Mouse (Mus musculus): ENCODE measurements at regions not wholly inside any gene's neighbourhood (a gene's known extent, or its start where the extent isn't known, plus 50 kb on each side); places are given as distances from the start of the nearest gene placed in this dataset.

DNA sequence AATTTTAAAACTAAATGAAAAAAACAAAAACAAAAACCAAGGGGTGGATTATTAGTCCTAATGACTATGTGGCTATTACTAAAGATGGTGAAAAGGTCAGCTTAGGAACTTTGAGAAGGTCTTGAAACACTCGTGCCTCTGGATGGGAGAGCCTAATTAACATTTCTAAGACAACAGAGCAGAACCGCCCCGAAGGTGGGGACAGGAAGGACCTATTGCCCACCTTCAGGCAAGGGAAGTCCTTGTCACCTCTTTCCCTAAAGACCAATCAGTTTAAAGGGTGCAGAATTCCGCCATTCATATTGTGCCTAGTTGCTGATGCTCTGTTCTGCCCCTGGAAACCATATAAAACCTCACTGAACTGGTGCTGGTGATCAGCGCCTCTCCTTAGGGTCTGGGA lies 63.5 kb upstream of the Nap1l1 start:
- Histone ChIP-seq H3K9ac (replicated peaks; ENCODE audit: low read length) (no peak overlapping the region), H3K27me3 (ENCODE audit: control insufficient read depth, insufficient read depth, low read length) (no peaks in the 10 kb centered on the region), H3K4me3 (ENCODE audit: low read depth, low read length) (no peak overlapping the region), H3K9me3 (replicated peaks; ENCODE audit: control insufficient read depth, low read length) (no peaks in the 10 kb centered on the region), H3K27ac (replicated peaks; ENCODE audit: low read depth, low read length) (no peak overlapping the region), H3K4me2 (ENCODE audit: low read depth, low read length) (no peak overlapping the region), H3K4me1 (ENCODE audit: control insufficient read depth, insufficient read depth, low read length) (no peaks in the 10 kb centered on the region), H3K36me3 (replicated peaks; ENCODE audit: control insufficient read depth, insufficient read depth, low read depth, low read length) (no peaks in the 10 kb centered on the region)
- WGBS = 68% methylated on average over 5 of the region's 5 CpGs
- DNase-seq (ENCODE audit: low spot score) (no peak), ATAC-seq (replicated peaks; ENCODE audit: insufficient number of reproducible peaks, low FRiP score, low TSS enrichment, low read depth) (no peak)

DNA sequence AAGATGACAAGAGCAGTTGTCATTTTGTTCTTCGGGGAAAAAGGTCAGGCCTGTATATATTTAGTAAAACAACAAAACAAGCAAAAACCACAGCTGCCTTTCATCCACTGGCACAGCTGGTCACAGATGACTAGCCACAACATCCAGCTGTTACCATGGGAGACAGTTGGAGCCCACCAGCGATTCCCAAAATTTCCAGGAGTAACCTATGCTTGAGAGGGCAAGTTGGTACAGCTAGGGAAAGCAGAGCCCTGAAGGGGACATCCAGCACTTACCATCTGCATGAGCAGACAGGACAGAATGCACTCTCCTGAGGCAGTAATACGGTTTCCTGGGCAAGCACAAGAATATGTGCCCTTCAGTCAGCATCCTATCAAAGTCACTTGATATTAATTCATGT lies 62.9 kb upstream of the Nap1l1 start:
- no peak overlapping the region for H3K9ac ChIP-seq (replicated peaks; ENCODE audit: low read length)
- WGBS = 75% methylated on average over 3 of the region's 3 CpGs
- H3K4me1 ChIP-seq (ENCODE audit: control insufficient read depth, insufficient read depth, low read length) = no peaks in the 10 kb centered on the region
- ATAC-seq (replicated peaks; ENCODE audit: insufficient number of reproducible peaks, low FRiP score, low TSS enrichment, low read depth) (no peak), DNase-seq (ENCODE audit: low spot score) (no peak)
- H3K36me3 ChIP-seq (replicated peaks; ENCODE audit: control insufficient read depth, insufficient read depth, low read depth, low read length) = no peaks in the 10 kb centered on the region
- H3K27me3 ChIP-seq (ENCODE audit: control insufficient read depth, insufficient read depth, low read length) = no peaks in the 10 kb centered on the region
- H3K4me2 ChIP-seq (ENCODE audit: low read depth, low read length) = no peak overlapping the region
- H3K27ac ChIP-seq (replicated peaks; ENCODE audit: low read depth, low read length) = no peak overlapping the region
- H3K4me3 ChIP-seq (ENCODE audit: low read depth, low read length) = no peak overlapping the region
- H3K9me3 ChIP-seq (replicated peaks; ENCODE audit: control insufficient read depth, low read length) = no peaks in the 10 kb centered on the region

DNA sequence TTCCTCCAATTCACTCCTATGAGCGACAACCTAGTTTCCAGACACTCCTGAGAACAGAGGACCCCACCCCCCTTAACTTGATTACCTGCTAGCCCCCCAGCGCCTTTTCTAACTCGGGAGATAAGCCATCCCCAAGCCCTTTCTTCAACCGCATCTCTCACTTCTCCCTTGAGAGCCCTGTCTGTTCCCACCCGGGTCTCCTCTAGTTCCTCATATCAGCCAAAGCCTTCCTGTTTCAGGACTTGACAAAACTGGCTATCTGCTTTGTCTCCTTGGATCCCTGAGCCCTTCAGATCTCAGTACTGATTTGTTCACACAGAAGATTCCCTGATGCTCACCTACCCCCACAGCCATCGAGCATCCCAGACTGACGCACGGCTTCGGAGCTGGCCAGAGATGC lies 61.5 kb upstream of the Nap1l1 start:
- Histone ChIP-seq H3K9me3 (replicated peaks; ENCODE audit: control insufficient read depth, low read length) (no peaks in the 10 kb centered on the region), H3K36me3 (replicated peaks; ENCODE audit: control insufficient read depth, insufficient read depth, low read depth, low read length) (no peaks in the 10 kb centered on the region), H3K27ac (replicated peaks; ENCODE audit: low read depth, low read length) (no peak overlapping the region), H3K9ac (replicated peaks; ENCODE audit: low read length) (no peak overlapping the region), H3K4me1 (ENCODE audit: control insufficient read depth, insufficient read depth, low read length) (no peaks in the 10 kb centered on the region), H3K27me3 (ENCODE audit: control insufficient read depth, insufficient read depth, low read length) (no peaks in the 10 kb centered on the region), H3K4me3 (ENCODE audit: low read depth, low read length) (no peak overlapping the region), H3K4me2 (ENCODE audit: low read depth, low read length) (no peak overlapping the region)
- ATAC-seq (replicated peaks; ENCODE audit: insufficient number of reproducible peaks, low FRiP score, low TSS enrichment, low read depth) (no peak), DNase-seq (ENCODE audit: low spot score) (no peak)
- 91% methylated on average over 9 of the region's 9 CpGs for WGBS

DNA sequence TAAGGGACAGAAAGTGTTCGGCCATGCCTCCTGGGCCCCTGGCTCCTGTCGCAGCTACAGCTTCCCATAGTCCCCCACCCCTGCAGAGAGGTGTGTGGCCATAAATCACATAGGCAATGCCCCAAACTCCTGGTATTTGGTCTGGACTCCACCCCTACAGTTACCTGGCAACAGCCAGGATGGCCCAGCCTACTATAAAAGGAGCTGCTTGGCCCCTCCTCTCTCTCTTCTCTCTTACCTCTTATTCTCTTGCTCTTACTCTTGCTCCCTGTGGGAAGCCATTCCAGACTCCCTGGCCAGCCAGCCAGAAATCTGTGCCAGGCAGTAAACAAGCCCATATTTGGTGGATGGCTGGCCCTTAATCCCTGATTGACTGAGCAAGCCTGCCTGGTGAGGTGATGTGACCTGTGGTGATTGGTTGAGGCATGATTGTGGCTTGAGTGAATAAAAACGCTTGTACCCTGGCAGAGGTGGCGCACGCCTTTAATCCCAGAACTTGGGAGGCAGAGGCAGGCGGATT lies 56.4 kb upstream of the Nap1l1 start:
- ATAC-seq (replicated peaks; ENCODE audit: insufficient number of reproducible peaks, low FRiP score, low TSS enrichment, low read depth) = no peak
- 89% methylated on average over 6 of the region's 6 CpGs for WGBS

DNA sequence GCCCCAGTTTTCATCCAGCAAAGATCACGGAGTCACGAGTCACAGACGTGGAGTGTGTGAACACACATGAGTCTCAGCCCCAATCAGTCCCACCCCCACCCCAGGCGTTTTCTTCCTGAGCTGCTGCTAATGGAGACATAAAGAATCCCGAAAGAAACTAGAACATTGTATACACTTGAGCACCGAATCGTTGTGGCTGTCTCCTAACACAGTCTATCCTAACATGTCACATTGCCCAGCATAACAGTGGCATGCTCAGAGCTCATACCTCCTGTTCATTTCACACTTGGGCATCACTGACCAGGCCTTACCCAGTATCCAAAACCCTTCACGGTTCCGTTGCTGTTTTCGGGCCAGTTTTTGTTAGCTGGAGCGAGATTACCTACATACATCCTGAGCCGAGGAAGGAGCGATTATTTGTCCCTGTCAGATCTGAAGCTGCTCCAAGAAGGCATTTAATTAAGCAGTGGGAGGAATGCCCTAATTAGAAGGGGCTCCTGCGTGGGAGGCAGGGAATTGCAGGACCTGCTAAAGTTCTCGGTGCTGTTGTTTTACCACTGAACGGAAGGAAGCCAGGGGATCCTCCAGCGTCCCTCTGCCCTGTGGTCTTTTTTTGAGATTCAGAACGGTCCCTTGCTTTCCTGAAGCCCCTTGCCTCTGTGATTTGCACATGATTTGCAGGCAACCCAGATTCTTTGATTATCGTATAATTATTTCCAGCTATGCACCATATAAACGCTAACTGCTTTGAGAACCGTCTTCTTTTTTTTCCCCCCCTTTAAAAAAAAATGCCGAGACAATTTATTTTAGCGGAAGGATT lies 53.4 kb upstream of the Nap1l1 start:
- ATAC-seq (replicated peaks; ENCODE audit: insufficient number of reproducible peaks, low FRiP score, low TSS enrichment, low read depth) (no peak), DNase-seq (ENCODE audit: low spot score) (peak; percentile 31)
- Histone ChIP-seq H3K9ac (replicated peaks; ENCODE audit: low read length) (peak overlapping the region; percentile 46), H3K9me3 (replicated peaks; ENCODE audit: control insufficient read depth, low read length) (no peaks in the 10 kb centered on the region), H3K36me3 (replicated peaks; ENCODE audit: control insufficient read depth, insufficient read depth, low read depth, low read length) (no peaks in the 10 kb centered on the region), H3K27me3 (ENCODE audit: control insufficient read depth, insufficient read depth, low read length) (no peaks in the 10 kb centered on the region), H3K4me1 (ENCODE audit: control insufficient read depth, insufficient read depth, low read length) (peaks cover 6% of the 10 kb centered on the region), H3K4me2 (ENCODE audit: low read depth, low read length) (peak overlapping the region; percentile 41), H3K27ac (replicated peaks; ENCODE audit: low read depth, low read length) (no peak overlapping the region), H3K4me3 (ENCODE audit: low read depth, low read length) (peak overlapping the region; percentile 15; the same call in 1 of the 2 replicates)
- 27% methylated on average over 23 of the region's 23 CpGs for WGBS

More for the DNA sequence above, 56.4 kb upstream of the Nap1l1 start:
- Histone ChIP-seq H3K27me3 (ENCODE audit: control insufficient read depth, insufficient read depth, low read length) (no peaks in the 10 kb centered on the region), H3K4me1 (ENCODE audit: control insufficient read depth, insufficient read depth, low read length) (peaks cover 6% of the 10 kb centered on the region), H3K4me3 (ENCODE audit: low read depth, low read length) (no peak overlapping the region), H3K27ac (replicated peaks; ENCODE audit: low read depth, low read length) (no peak overlapping the region), H3K36me3 (replicated peaks; ENCODE audit: control insufficient read depth, insufficient read depth, low read depth, low read length) (no peaks in the 10 kb centered on the region), H3K4me2 (ENCODE audit: low read depth, low read length) (no peak overlapping the region), H3K9me3 (replicated peaks; ENCODE audit: control insufficient read depth, low read length) (no peaks in the 10 kb centered on the region), H3K9ac (replicated peaks; ENCODE audit: low read length) (no peak overlapping the region)
- DNase-seq (ENCODE audit: low spot score) = no peak

DNA sequence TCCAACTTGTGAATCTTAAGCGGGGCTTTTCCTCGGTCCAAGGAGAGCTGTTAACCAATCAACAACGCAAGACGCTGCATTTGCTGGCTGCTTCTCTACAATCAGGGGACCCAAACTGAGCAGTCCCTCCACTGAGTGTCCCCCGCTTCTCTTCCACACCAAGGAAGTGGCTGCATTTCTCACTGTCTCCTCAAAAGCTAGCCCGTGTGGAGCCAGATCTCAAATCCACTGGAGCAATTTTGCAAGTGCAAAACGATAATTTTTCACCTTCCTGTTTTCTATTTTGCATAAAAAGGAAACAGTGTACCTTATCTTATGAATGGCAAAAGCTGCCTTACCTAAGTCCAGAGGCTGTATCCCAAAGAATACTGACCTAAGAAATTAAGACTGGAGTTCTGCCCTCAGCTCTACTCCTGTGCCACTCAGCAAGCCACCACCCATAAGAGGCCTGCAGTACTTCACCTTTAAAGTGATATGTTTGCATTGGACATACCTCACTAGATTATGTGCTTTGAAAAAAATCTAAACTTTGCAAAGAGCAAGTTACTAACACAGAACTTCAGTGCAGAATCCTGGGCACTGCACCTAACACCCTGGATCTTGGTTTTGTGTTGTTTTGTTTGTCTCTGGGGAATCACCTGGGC lies 52.7 kb upstream of the Nap1l1 start:
- H3K27me3 ChIP-seq (ENCODE audit: control insufficient read depth, insufficient read depth, low read length) = no peaks in the 10 kb centered on the region
- ATAC-seq (replicated peaks; ENCODE audit: insufficient number of reproducible peaks, low FRiP score, low TSS enrichment, low read depth) (no peak), DNase-seq (ENCODE audit: low spot score) (no peak)
- peak overlapping the region; percentile 27; the same call in 1 of the 2 replicates for H3K4me2 ChIP-seq (ENCODE audit: low read depth, low read length)
- no peak overlapping the region for H3K27ac ChIP-seq (replicated peaks; ENCODE audit: low read depth, low read length)
- H3K9ac ChIP-seq (replicated peaks; ENCODE audit: low read length) = no peak overlapping the region
- H3K36me3 ChIP-seq (replicated peaks; ENCODE audit: control insufficient read depth, insufficient read depth, low read depth, low read length) = no peaks in the 10 kb centered on the region
- WGBS = 13% methylated on average over 7 of the region's 7 CpGs
- peak overlapping the region; percentile 15; the same call in 1 of the 2 replicates for H3K4me3 ChIP-seq (ENCODE audit: low read depth, low read length)
- peaks cover 6% of the 10 kb centered on the region for H3K4me1 ChIP-seq (ENCODE audit: control insufficient read depth, insufficient read depth, low read length)
- no peaks in the 10 kb centered on the region for H3K9me3 ChIP-seq (replicated peaks; ENCODE audit: control insufficient read depth, low read length)

DNA sequence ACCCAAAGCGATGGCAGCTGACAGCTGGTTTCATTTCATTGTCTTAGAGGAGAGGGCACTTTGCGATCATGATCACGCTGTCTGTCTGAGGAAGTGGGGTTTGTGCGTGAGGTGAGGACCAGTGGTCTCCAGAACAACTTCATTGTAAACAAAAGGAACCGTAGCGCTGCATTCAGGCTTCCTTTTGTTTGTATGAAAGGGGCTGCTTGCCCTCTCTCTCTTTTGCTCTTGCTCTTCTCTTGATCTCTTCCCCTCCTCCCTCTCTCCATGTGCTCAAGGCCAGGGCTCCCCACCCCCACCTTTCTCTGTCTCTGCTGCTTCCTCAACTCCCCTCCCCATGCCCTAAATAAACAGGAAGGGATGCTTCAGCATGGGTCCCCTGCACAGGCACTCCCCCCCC lies 51.0 kb upstream of the Nap1l1 start:
- peak; percentile 26 for DNase-seq (ENCODE audit: low spot score)
- WGBS = 16% methylated on average over 6 of the region's 6 CpGs
- no peak overlapping the region for H3K4me3 ChIP-seq (ENCODE audit: low read depth, low read length)

DNA sequence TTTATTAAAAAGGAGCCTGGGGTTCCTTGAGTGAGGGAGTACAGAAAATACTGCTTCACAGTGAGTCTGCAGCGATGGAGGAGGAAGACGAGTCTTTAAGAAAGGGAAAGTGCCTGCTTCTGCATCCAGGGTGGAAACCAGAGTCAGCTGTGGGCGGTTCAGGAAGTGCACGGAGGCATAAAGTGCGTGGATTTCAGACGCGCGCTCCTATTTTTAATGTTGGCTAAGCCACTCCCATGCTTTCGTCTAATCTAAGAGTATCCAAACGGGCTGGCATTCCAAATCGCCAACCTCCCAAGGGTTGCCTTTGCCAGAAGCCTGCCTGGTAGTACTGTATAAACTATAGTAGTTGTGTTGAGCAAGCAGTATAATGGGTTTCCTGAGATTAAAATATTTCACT lies 50.4 kb upstream of the Nap1l1 start:
- no peaks in the 10 kb centered on the region for H3K27me3 ChIP-seq (ENCODE audit: control insufficient read depth, insufficient read depth, low read length)

More for the DNA sequence above, 51.0 kb upstream of the Nap1l1 start:
- Histone ChIP-seq H3K9ac (replicated peaks; ENCODE audit: low read length) (no peak overlapping the region), H3K9me3 (replicated peaks; ENCODE audit: control insufficient read depth, low read length) (no peaks in the 10 kb centered on the region), H3K4me1 (ENCODE audit: control insufficient read depth, insufficient read depth, low read length) (peaks cover 6% of the 10 kb centered on the region), H3K27ac (replicated peaks; ENCODE audit: low read depth, low read length) (no peak overlapping the region), H3K4me2 (ENCODE audit: low read depth, low read length) (no peak overlapping the region), H3K27me3 (ENCODE audit: control insufficient read depth, insufficient read depth, low read length) (no peaks in the 10 kb centered on the region), H3K36me3 (replicated peaks; ENCODE audit: control insufficient read depth, insufficient read depth, low read depth, low read length) (no peaks in the 10 kb centered on the region)
- 0 out of 2 replicates have a peak, but pooled peaks have one; percentile 47 for ATAC-seq (replicated peaks; ENCODE audit: insufficient number of reproducible peaks, low FRiP score, low TSS enrichment, low read depth)

More for the DNA sequence above, 50.4 kb upstream of the Nap1l1 start:
- H3K4me3 ChIP-seq (ENCODE audit: low read depth, low read length) = no peak overlapping the region
- no peaks in the 10 kb centered on the region for H3K9me3 ChIP-seq (replicated peaks; ENCODE audit: control insufficient read depth, low read length)
- peaks cover 6% of the 10 kb centered on the region for H3K4me1 ChIP-seq (ENCODE audit: control insufficient read depth, insufficient read depth, low read length)
- no peak overlapping the region for H3K27ac ChIP-seq (replicated peaks; ENCODE audit: low read depth, low read length)
- H3K4me2 ChIP-seq (ENCODE audit: low read depth, low read length) = 0 out of 2 replicates have a peak overlapping the region, but pooled peaks have one; percentile 1
- H3K36me3 ChIP-seq (replicated peaks; ENCODE audit: control insufficient read depth, insufficient read depth, low read depth, low read length) = no peaks in the 10 kb centered on the region
- DNase-seq (ENCODE audit: low spot score) = peak; percentile 33
- no peak for ATAC-seq (replicated peaks; ENCODE audit: insufficient number of reproducible peaks, low FRiP score, low TSS enrichment, low read depth)
- H3K9ac ChIP-seq (replicated peaks; ENCODE audit: low read length) = no peak overlapping the region
- WGBS = 39% methylated on average over 11 of the region's 11 CpGs
